Mouse (Mus musculus) heart, adult 11 months (tissue): Measurements from ENCODE around the gene Ppox.
"Not testable (repeated sequence)": the region's sequence is repeated elsewhere in the genome, so short reads cannot be mapped to it uniquely, and the experiment has no call there.

Source experiments
- DNase-seq: peaks from one replicate; pipeline ENCODE4 v3.0.0; 2022

Ppox gene

GRCm38 (mm10) chr1:171280916-171281527 lies at the start of gene Ppox:
Gene Ppox (minus strand): TSS chr1:171281186.
- DNase-seq, result peak; percentile 100

GRCm38 (mm10) chr1:171330216-171330560 lies 49.2 kb upstream of the Ppox start:
- no peak for DNase-seq

- no peak for DNase-seq
Observed at GRCm38 (mm10) chr1:171329433-171330215, 48.6 kb upstream of the Ppox start.

- DNase-seq, result peak; percentile 99
Observed at GRCm38 (mm10) chr1:171328839-171329432, 48.0 kb upstream of the Ppox start, which contains the start of gene Dedd. Gene Dedd (plus strand): TSS chr1:171329145.

GRCm38 (mm10) chr1:171328244-171328643 lies 47.3 kb upstream of the Ppox start:
- DNase-seq, result peak; percentile 36

- peak; percentile 59 for DNase-seq
Observed at GRCm38 (mm10) chr1:171326588-171326987, 45.6 kb upstream of the Ppox start.

- peak; percentile 25 for DNase-seq
Observed at GRCm38 (mm10) chr1:171325571-171325970, 44.6 kb upstream of the Ppox start.

GRCm38 (mm10) chr1:171322012-171322411 lies 41.0 kb upstream of the Ppox start:
- peak; percentile 80 for DNase-seq

- DNase-seq, result no peak
Observed at GRCm38 (mm10) chr1:171321415-171321814, 40.4 kb upstream of the Ppox start.

GRCm38 (mm10) chr1:171320151-171320550 lies 39.2 kb upstream of the Ppox start:
- peak; percentile 90 for DNase-seq

GRCm38 (mm10) chr1:171319748-171320147 lies 38.8 kb upstream of the Ppox start:
- DNase-seq, result peak; percentile 71

GRCm38 (mm10) chr1:171309321-171309720 lies 28.3 kb upstream of the Ppox start:
- DNase-seq, result no peak

- DNase-seq, result not testable (repeated sequence)
Observed at GRCm38 (mm10) chr1:171306157-171306556, 25.2 kb upstream of the Ppox start.

- DNase-seq, result no peak
Observed at GRCm38 (mm10) chr1:171298226-171298625, 17.2 kb upstream of the Ppox start.

GRCm38 (mm10) chr1:171295063-171295402 lies 14.0 kb upstream of the Ppox start:
- no peak for DNase-seq

GRCm38 (mm10) chr1:171294298-171295062 lies 13.5 kb upstream of the Ppox start, which contains the start of gene Ufc1:
Gene Ufc1 (minus strand): TSS chr1:171295024.
- peak; percentile 99 for DNase-seq

GRCm38 (mm10) chr1:171293906-171294297 lies 12.9 kb upstream of the Ppox start:
- no peak for DNase-seq

GRCm38 (mm10) chr1:171293351-171293750 lies 12.4 kb upstream of the Ppox start:
- no peak for DNase-seq

- DNase-seq, result peak; percentile 91
Observed at GRCm38 (mm10) chr1:171288328-171288727, 7.3 kb upstream of the Ppox start.

- DNase-seq, result peak; percentile 100
Observed at GRCm38 (mm10) chr1:171287136-171288081, 6.4 kb upstream of the Ppox start, which contains the start of gene Usp21. Gene Usp21 (minus strand): TSS chr1:171287991.

- peak; percentile 96 for DNase-seq
Observed at GRCm38 (mm10) chr1:171286517-171286916, 5.5 kb upstream of the Ppox start.
